Mouse (Mus musculus) olfactory bulb, adult 2 months (tissue): ENCODE measurements around the gene Gm45783.
"Not testable (repeated sequence)": the region's sequence is repeated elsewhere in the genome, so short reads cannot be mapped to it uniquely, and the experiment has no call there.

Experiments
- CTCF ChIP-seq: fragments of 200-500 bp; IDR thresholded peaks from 2 replicates; pipeline ENCODE4 v1.5.1; 2012; ENCODE audit warnings: low read depth, mild to moderate bottlenecking, low read length, moderate library complexity; ENCODE audit not compliant: insufficient read depth
- POLR2A ChIP-seq: fragments of 200-500 bp; IDR thresholded peaks from 2 replicates; pipeline ENCODE4 v1.6.1; 2012; ENCODE audit warnings: mild to moderate bottlenecking, low read depth, low read length, moderate library complexity; ENCODE audit not compliant: insufficient read depth

- TF ChIP-seq CTCF, POLR2A: not testable (repeated sequence)
These were observed 36.9 kb downstream of the Gm45783 start, which contains the start of gene Vmn2r30 for GRCm38 (mm10) chr7:7337509-7337908.
